Mouse (Mus musculus): ENCODE data around the gene Wnt2.

DNA sequence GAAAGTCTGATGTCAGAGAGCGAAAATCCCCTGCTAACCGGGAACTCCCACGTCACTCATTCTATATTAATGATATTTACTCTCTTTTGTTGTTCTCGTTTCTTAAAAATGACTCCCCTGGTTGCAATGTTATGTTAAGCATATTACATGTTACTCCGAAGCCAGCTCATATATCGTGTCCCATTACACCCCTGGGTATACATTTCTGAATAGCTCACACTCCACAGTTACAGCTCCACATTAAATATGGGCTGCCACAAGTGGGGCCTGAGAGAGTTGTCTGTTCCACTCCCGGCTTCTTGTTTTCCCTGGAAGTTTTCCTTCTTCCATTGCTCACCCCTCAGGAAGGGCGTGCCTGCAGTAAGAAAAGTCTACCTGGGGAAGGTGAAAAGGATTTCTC lies 78.6 kb downstream of the Wnt2 start:
- TF ChIP-seq MAX (IDR thresholded peaks at IDR 0.05): no peak
- no peak for TF ChIP-seq CTCF (IDR thresholded peaks at IDR 0.05; ENCODE audit: control insufficient read depth, insufficient read depth, insufficient read length)
- TF ChIP-seq FOSL1 (IDR thresholded peaks at IDR 0.05; ENCODE audit: insufficient read depth, low read length, poor library complexity, severe bottlenecking): no peak
- no peak for TF ChIP-seq USF1 (IDR thresholded peaks at IDR 0.05; ENCODE audit: low read depth)
